Mouse (Mus musculus) megakaryocyte, embryonic 14.5 days (primary cell): ENCODE data around the gene Hsp90ab1. TPM values are rescaled to one million over a fixed set of nuclear protein-coding genes. Genes with fewer than 3 reads are reported as not detected.
A peak's percentile ranks its signal among the peaks of the same experiment; 100 is the strongest.

ENCODE experiments used
- H3K27me3 ChIP-seq: replicated peaks from 2 replicates; pipeline ENCODE3; 2012; ENCODE audit warnings: inconsistent platforms
- H3K36me3 ChIP-seq: replicated peaks from 2 replicates; pipeline ENCODE3; 2012; ENCODE audit warnings: low read length, inconsistent platforms, mixed read lengths
- H3K4me1 ChIP-seq: 2 replicates; pipeline ENCODE4 v1.6.1; 2012; ENCODE audit warnings: inconsistent platforms
- H3K4me3 ChIP-seq: replicated peaks from 2 replicates; pipeline ENCODE3; 2012; ENCODE audit warnings: moderate library complexity, mild to moderate bottlenecking, inconsistent platforms
- H3K9me3 ChIP-seq: 2 replicates; pipeline ENCODE4 v1.6.1; 2012; ENCODE audit warnings: inconsistent platforms
- FLI1 ChIP-seq: IDR thresholded peaks from 2 replicates; pipeline ENCODE4 v1.6.1; 2012; ENCODE audit warnings: low read length, inconsistent platforms, mixed read lengths
- GATA1 ChIP-seq: IDR thresholded peaks from 3 replicates; pipeline ENCODE4 v1.6.1; 2012; ENCODE audit warnings: mixed read lengths, low read length, inconsistent platforms, borderline replicate concordance
- polyA plus RNA-seq: library from polyadenylated mRNA; stranded (reverse); fragments of >175 nt; gene quantifications from 2 replicates; pipeline ENCODE4 v1.2.3, GENCODE M21; 2012; ENCODE audit warnings: low replicate concordance; ENCODE audit not compliant: insufficient read depth

The Hsp90ab1 gene
- polyA plus RNA-seq, 1 experiment: 435 TPM

DNA sequence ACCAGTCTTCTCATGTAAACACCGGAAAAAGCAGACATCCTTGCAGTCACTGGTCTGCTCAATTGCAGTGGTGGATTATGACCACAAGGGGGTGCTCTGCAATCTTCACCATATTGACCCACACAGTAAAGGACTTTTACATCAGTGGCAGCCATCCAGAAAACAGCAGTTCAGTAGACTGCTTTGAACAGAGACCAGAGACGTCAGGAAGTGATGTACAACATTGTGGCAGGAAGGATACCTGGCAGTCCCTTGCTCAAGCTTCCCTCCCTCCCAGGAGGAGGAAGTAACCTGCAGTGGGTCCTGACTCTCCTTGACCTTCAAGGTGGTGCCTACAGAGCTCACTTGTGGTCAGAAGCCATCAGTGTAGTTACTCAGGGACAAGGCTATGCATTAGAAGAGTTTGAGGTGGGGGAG lies 8.5 kb upstream of the Hsp90ab1 start:
- no peak for TF ChIP-seq GATA1
- no peak for TF ChIP-seq FLI1
- no peak overlapping the region for H3K4me3 ChIP-seq
- H3K27me3 ChIP-seq: peaks cover 19% of the 10 kb centered on the region
- peaks cover 8% of the 10 kb centered on the region for H3K36me3 ChIP-seq
- peaks cover 37% of the 10 kb centered on the region for H3K4me1 ChIP-seq
- peaks cover 5% of the 10 kb centered on the region for H3K9me3 ChIP-seq

DNA sequence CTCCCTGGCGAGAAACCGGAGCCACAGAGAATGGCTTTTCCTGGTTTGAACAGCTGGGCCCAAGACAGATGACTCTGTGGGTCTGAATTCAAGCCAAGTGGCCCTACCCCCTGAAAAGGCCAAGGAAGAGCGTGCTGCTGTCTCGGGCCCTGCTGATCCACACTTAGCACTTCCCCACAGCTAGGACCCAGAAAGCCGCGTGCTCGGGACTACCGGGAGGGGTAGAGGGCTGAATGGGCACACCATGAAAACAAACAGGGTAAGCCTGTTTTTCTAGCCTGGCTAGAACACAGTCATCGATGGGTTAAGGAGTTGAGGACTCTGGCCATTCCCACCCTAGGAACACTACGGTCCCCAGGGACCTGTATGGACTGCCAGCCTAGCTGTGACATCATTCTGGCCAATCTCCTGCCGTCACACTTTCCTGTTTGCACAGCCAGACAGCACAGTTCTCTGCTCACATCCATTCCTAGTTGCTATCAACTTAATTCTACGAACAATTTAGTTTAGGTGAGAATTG lies 7.9 kb upstream of the Hsp90ab1 start:
- Histone ChIP-seq H3K27me3 (peaks cover 15% of the 10 kb centered on the region), H3K4me3 (no peak overlapping the region), H3K9me3 (no peaks in the 10 kb centered on the region), H3K4me1 (peaks cover 35% of the 10 kb centered on the region), H3K36me3 (peaks cover 2% of the 10 kb centered on the region)
- TF ChIP-seq GATA1 (no peak), FLI1 (no peak)

DNA sequence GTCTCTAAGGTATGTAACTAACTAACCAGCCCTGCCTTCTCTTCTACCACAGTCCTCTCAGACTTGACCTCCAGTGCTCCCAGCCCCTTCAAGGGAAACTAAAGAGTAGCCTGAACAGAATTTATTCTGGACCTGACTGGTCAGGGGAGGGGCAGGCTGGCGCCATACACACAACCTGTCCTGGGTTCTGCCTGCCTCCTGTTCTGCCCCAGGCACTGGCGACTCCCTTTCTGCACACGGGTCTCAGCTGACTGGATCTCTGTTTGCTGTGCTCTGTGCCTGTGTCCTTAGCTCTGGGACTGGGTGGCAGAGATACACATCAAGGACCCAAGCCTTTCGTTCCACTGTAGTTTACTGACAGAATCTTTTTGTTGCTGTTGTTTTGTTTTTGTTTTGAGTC lies 6.5 kb upstream of the Hsp90ab1 start:
- Histone ChIP-seq H3K27me3 (peaks cover 6% of the 10 kb centered on the region), H3K36me3 (no peaks in the 10 kb centered on the region), H3K9me3 (no peaks in the 10 kb centered on the region), H3K4me3 (no peak overlapping the region), H3K4me1 (peaks cover 31% of the 10 kb centered on the region)
- TF ChIP-seq FLI1 (no peak), GATA1 (no peak)

DNA sequence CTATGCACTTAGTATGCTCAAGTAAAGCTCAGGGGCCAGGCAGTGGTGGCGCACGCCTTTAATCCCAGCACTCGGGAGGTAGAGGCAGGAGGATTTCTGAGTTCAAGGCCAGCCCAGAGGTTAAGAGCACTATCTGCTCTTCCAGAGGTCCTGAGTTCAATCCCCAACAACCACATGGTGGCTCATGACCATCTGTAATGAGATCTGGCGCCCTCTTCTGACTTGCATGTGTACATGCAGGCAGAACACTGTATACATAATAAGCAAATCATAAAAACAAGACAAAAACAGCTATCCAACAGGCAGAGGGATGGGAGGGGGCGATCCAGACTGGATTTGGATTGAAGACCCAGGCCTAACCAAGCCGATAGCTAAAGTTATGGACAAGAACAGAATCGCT lies 5.8 kb upstream of the Hsp90ab1 start:
- Histone ChIP-seq H3K4me1 (peaks cover 32% of the 10 kb centered on the region), H3K36me3 (no peaks in the 10 kb centered on the region)
- no peak for TF ChIP-seq GATA1
- TF ChIP-seq FLI1: no peak

DNA sequence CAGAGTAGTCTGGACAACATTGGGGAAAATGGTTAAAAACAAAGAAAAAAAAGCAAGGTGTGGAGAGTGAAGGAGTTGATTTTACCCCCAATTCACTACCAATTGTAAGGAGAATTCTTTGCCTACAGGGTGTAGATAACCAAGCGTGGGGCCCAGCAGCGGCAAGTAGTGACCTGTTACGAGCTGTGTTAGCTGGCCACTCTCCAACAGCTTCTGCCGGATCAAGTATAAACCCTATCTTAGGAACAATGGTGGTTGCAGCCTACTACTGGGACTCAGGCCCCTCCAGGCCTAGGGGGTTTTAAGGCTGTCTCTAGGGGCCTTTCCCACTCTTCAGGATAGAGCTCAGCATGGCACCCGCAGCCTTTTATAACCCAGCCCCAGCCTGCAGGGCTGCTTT lies 5.2 kb upstream of the Hsp90ab1 start:
- H3K4me3 ChIP-seq: no peak overlapping the region
- no peaks in the 10 kb centered on the region for H3K9me3 ChIP-seq
- TF ChIP-seq FLI1 (no peak), GATA1 (no peak)
- H3K4me1 ChIP-seq: peaks cover 29% of the 10 kb centered on the region
- no peaks in the 10 kb centered on the region for H3K36me3 ChIP-seq
- peaks cover under 1% of the 10 kb centered on the region for H3K27me3 ChIP-seq

More for the DNA sequence above, 5.8 kb upstream of the Hsp90ab1 start:
- no peak overlapping the region for H3K4me3 ChIP-seq
- H3K9me3 ChIP-seq: no peaks in the 10 kb centered on the region
- H3K27me3 ChIP-seq: peaks cover 3% of the 10 kb centered on the region

DNA sequence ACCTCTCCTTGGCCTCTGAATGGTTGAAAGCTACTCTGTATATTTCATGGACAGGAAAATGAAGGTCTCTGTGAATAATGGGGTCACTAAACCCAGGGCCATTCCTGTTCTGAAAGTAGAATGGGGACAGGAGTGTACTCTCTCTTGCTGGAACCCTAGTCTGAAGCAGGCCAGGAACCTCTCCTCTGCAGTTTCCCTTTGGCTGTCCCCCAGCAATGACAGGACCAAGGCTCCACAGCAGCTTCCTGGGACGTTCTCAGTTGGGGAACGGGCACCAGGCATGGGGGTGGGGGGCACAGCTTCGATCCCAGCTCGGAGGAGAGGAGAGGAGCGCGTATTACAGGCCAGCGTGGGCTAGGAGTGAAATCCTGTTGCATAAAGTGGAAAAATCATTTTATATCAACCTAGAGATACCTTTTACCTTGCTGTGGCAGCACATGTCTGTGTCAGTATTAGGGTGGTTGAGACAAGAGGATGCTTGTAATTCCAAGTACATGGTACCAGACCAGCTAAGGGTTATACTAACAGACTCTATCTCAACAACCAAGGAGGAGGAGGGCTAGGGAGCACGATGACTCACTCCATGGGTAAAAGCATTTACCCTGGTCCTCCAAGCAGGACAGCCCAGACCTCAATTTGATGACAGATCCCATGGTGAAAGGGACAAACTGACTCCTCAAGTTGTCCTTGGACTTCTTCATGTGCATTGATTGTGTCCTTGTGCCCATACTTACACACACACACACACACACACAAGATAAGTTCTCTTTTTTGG lies 2.2 kb upstream of the Hsp90ab1 start:
- no peaks in the 10 kb centered on the region for H3K27me3 ChIP-seq
- TF ChIP-seq FLI1 (no peak), GATA1 (no peak)
- H3K36me3 ChIP-seq: peaks cover 16% of the 10 kb centered on the region
- peak overlapping the region; percentile 42 for H3K4me3 ChIP-seq
- H3K4me1 ChIP-seq: peaks cover 28% of the 10 kb centered on the region
- H3K9me3 ChIP-seq: no peaks in the 10 kb centered on the region

DNA sequence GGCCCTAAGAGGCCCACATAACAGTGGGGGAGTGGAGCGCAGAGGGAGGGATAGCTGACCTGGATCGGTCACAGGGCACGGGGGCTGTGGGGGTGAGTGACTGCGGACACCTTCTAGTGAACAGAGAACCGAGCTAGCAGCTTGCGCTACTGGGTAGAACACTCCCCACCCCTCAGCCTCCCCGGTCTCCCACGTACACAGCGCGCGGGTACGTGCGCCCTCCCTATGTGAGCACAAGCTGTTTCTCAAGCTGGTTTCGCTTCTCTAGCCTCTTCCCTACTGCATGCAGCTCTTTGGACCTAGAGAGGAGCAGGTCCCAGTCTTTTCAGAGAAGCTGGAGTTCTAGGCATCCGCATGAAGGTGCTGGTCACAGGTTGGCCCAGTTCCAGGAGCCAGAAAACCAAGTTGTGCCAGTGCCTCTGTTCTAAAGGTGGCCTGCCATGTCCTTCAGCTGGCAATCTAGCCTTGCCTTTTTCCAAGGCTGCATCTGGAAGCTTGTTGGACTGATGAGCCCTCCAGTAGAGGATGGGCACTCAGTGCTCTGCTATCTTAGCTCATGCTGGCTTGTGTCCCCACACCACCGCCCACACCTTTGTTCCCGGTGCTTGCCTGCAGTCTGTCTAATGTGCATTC lies 1.2 kb upstream of the Hsp90ab1 start:
- TF ChIP-seq GATA1: no peak
- no peak for TF ChIP-seq FLI1
- Histone ChIP-seq H3K4me3 (peak overlapping the region; percentile 98), H3K4me1 (peaks cover 34% of the 10 kb centered on the region)

DNA sequence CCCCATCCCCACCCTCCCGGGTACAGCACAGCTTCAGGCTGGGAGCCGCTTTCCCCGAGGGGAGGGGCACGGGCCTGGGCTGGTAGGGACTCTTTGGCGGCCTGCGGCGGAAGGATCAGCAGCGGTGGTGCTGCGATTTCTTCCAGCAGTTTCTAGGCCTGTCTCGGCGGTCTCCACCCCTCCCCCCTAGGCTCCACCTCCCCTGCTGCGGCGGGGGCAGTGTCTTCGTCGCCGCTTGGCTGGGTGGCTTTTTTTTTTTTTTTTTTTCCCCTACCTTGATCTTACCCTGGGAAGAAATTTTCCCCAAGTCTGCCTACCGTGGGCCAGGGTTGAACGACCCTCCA lies 681 bp upstream of the Hsp90ab1 start:
- Histone ChIP-seq H3K36me3 (peaks cover 32% of the 10 kb centered on the region), H3K4me1 (peaks cover 38% of the 10 kb centered on the region), H3K9me3 (no peaks in the 10 kb centered on the region), H3K27me3 (no peaks in the 10 kb centered on the region), H3K4me3 (peak overlapping the region; percentile 98)
- TF ChIP-seq GATA1 (no peak), FLI1 (no peak)

More for the DNA sequence above, 1.2 kb upstream of the Hsp90ab1 start:
- H3K27me3 ChIP-seq: no peaks in the 10 kb centered on the region
- peaks cover 27% of the 10 kb centered on the region for H3K36me3 ChIP-seq
- H3K9me3 ChIP-seq: no peaks in the 10 kb centered on the region

DNA sequence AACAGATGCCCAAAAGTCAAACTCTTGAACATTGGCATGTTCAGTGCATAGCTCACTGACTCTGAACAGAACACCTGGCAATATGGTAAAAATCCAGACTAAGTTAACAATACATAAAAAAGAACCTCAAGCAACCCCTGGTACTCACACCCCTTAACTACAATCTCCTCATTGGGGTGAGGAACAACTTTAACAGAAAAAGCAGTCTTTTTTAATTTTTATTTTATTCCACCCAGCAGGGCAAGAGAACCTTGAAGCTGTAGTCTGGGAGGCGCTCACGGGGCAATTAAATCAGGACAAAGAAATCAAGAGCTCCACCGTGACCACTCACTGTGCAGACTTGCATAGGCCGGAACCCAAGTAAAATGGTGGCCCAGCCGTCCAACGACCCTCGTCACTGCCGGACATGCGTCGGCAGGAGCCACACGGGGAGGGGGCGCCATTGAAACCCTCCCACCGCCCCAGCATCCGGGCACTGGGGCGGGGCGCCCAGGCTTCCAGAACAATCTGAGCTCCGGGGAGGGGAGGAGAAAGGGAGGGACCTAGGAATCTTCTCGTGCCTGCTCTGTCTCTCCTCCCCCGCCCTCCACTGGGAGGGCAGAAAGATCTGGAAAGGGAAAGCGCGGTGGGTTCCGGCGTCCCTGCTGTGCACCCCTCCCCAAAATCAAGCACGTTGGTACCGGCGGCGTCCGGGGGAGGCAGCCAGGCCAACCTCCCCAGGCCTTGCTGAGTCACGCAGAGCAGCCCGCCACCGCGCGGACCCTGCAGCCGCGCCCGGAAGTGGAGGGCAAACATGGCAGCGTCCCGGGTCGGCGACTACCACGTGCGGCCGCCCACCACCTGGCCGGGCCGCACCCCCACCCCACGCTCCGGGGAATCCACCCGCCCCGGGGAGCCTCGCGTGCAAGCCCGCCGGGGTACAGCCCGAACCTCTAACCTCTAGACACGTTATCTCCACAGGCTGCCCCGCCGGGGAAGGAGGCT lies 676 bp downstream of the Hsp90ab1 start:
- Histone ChIP-seq H3K36me3 (peaks cover 45% of the 10 kb centered on the region), H3K4me3 (peak overlapping the region; percentile 98), H3K27me3 (no peaks in the 10 kb centered on the region), H3K4me1 (peaks cover 47% of the 10 kb centered on the region), H3K9me3 (no peaks in the 10 kb centered on the region)
- TF ChIP-seq FLI1 (no peak), GATA1 (no peak)
